In genomic region chr4:141722731-141723672, GRCm38 (mm10) we compare ENCODE assay signal across 8 mouse cellular contexts. TPM values are rescaled to one million over a fixed set of nuclear protein-coding genes. Genes with fewer than 3 reads are reported as not detected.
DNase-seq lines count a peak whose midpoint lies in the region; ATAC-seq and TF ChIP-seq lines count a peak whose summit lies in the region.

TSS of gene Ddi2 (minus strand) at chr4:141723419.

- no peaks in the 10 kb centered on the region for H3K27me3 ChIP-seq in heart, embryonic 11.5 days (ENCODE audit: control insufficient read depth, insufficient read depth, low read length)
- H3K27me3 ChIP-seq in kidney, postnatal 0 days (ENCODE audit: insufficient read depth, low read length): no peaks in the 10 kb centered on the region
- H3K27me3 ChIP-seq in liver, embryonic 11.5 days (replicated peaks; ENCODE audit: control insufficient read depth, insufficient read depth, low read length): no peaks in the 10 kb centered on the region
- no peaks in the 10 kb centered on the region for H3K27me3 ChIP-seq in stomach, embryonic 14.5 days (ENCODE audit: control insufficient read depth, insufficient read depth, low read length)

- DNase-seq in B cell, adult 2 months: peak; percentile 92 to 93
- DNase-seq in brain, adult 2 months (ENCODE audit: low read depth, low spot score): peak; percentile 97
- peak; percentile 94 for DNase-seq in kidney, postnatal 0 days (ENCODE audit: low spot score)
- DNase-seq in liver, embryonic 11.5 days (ENCODE audit: low spot score): peak; percentile 89
- DNase-seq in naive thymus-derived CD4-positive, alpha-beta T cell, adult 2 months (ENCODE audit: low read depth): peak; percentile 92

- peak within 1 kb of the TSS; percentile 85 for H3K4me2 ChIP-seq in heart, embryonic 11.5 days
- H3K4me2 ChIP-seq in kidney, postnatal 0 days (ENCODE audit: low read length): peak within 1 kb of the TSS; percentile 96
- H3K4me2 ChIP-seq in liver, embryonic 11.5 days: peak within 1 kb of the TSS; percentile 91
- peak within 1 kb of the TSS; percentile 76 for H3K4me2 ChIP-seq in stomach, embryonic 14.5 days (replicated peaks; ENCODE audit: low read depth, low read length)

- H3K9ac ChIP-seq in heart, embryonic 11.5 days (ENCODE audit: low read depth, low read length): peak within 1 kb of the TSS; percentile 96
- H3K9ac ChIP-seq in kidney, postnatal 0 days (ENCODE audit: low read depth, low read length): peak within 1 kb of the TSS; percentile 86
- H3K9ac ChIP-seq in liver, embryonic 11.5 days (ENCODE audit: low read depth, low read length): peak within 1 kb of the TSS; percentile 86
- peak within 1 kb of the TSS; percentile 96 for H3K9ac ChIP-seq in stomach, embryonic 14.5 days (replicated peaks; ENCODE audit: low read depth, low read length)

- peak within 1 kb of the TSS; percentile 92 for H3K4me3 ChIP-seq in heart, embryonic 11.5 days (ENCODE audit: low read depth, low read length)
- peak within 1 kb of the TSS; percentile 79 for H3K4me3 ChIP-seq in kidney, postnatal 0 days (replicated peaks; ENCODE audit: low read depth, low read length)
- H3K4me3 ChIP-seq in liver, embryonic 11.5 days (ENCODE audit: low read depth, low read length): peak within 1 kb of the TSS; percentile 100
- H3K4me3 ChIP-seq in stomach, embryonic 14.5 days (ENCODE audit: low read depth, low read length): peak within 1 kb of the TSS; percentile 98

- peak; percentile 88 for ATAC-seq in erythroblast, adult 5-6 weeks (replicated peaks; ENCODE audit: low FRiP score, poor library complexity, severe bottlenecking)
- ATAC-seq in heart, embryonic 11.5 days (replicated peaks; ENCODE audit: insufficient number of reproducible peaks, low FRiP score, low TSS enrichment): peak; percentile 90
- peak; percentile 91 for ATAC-seq in kidney, postnatal 0 days (replicated peaks; ENCODE audit: low FRiP score, low read depth)
- ATAC-seq in liver, embryonic 11.5 days (replicated peaks; ENCODE audit: low FRiP score): peak; percentile 80
- peak; percentile 83 for ATAC-seq in stomach, embryonic 14.5 days (ENCODE audit: insufficient number of reproducible peaks, insufficient read depth, low FRiP score, low read depth)

- H3K36me3 ChIP-seq in heart, embryonic 11.5 days (ENCODE audit: control insufficient read depth, insufficient read depth, low read length): peaks cover 5% of the 10 kb centered on the region; the same call in 1 of the 2 replicates
- H3K36me3 ChIP-seq in kidney, postnatal 0 days (ENCODE audit: insufficient read depth, low read length): no peaks in the 10 kb centered on the region
- H3K36me3 ChIP-seq in liver, embryonic 11.5 days (ENCODE audit: control insufficient read depth, insufficient read depth, low read length): peaks cover 10% of the 10 kb centered on the region
- H3K36me3 ChIP-seq in stomach, embryonic 14.5 days (ENCODE audit: control insufficient read depth, insufficient read depth, low read length): peaks cover 6% of the 10 kb centered on the region

- H3K27ac ChIP-seq in heart, embryonic 11.5 days (ENCODE audit: low read depth, low read length): peak within 1 kb of the TSS; percentile 96
- H3K27ac ChIP-seq in kidney, postnatal 0 days: peak within 1 kb of the TSS; percentile 97
- peak within 1 kb of the TSS; percentile 85 for H3K27ac ChIP-seq in liver, embryonic 11.5 days (ENCODE audit: low read depth, low read length)
- peak within 1 kb of the TSS; percentile 96 for H3K27ac ChIP-seq in stomach, embryonic 14.5 days (ENCODE audit: low read length)

- under 1% methylated on average over 96 of the region's 105 CpGs for WGBS in heart, embryonic 11.5 days (ENCODE audit: insufficient replicate concordance)
- WGBS in kidney, postnatal 0 days: under 1% methylated on average over 99 of the region's 105 CpGs
- under 1% methylated on average over 93 of the region's 105 CpGs for WGBS in liver, embryonic 11.5 days
- under 1% methylated on average over 79 of the region's 105 CpGs for WGBS in stomach, embryonic 14.5 days

- no peak for TF ChIP-seq CTCF in kidney, postnatal 0 days (IDR thresholded peaks at IDR 0.05; ENCODE audit: low read depth)

- H3K4me1 ChIP-seq in heart, embryonic 11.5 days (ENCODE audit: control insufficient read depth, insufficient read depth, low read length): peaks cover 20% of the 10 kb centered on the region
- peaks cover 23% of the 10 kb centered on the region; the same call in 1 of the 2 replicates for H3K4me1 ChIP-seq in kidney, postnatal 0 days (replicated peaks; ENCODE audit: insufficient read depth, low read length)
- H3K4me1 ChIP-seq in liver, embryonic 11.5 days (replicated peaks; ENCODE audit: control insufficient read depth, insufficient read depth, low read length): peaks cover 28% of the 10 kb centered on the region
- H3K4me1 ChIP-seq in stomach, embryonic 14.5 days (ENCODE audit: control insufficient read depth, insufficient read depth, low read length): peaks cover 23% of the 10 kb centered on the region

- H3K9me3 ChIP-seq in heart, embryonic 11.5 days (replicated peaks; ENCODE audit: control insufficient read depth, low read length): peaks cover 3% of the 10 kb centered on the region; the same call in 1 of the 2 replicates
- H3K9me3 ChIP-seq in kidney, postnatal 0 days (replicated peaks; ENCODE audit: low read length): no peaks in the 10 kb centered on the region
- no peaks in the 10 kb centered on the region for H3K9me3 ChIP-seq in liver, embryonic 11.5 days (ENCODE audit: control insufficient read depth, low read length)
- no peaks in the 10 kb centered on the region for H3K9me3 ChIP-seq in stomach, embryonic 14.5 days (ENCODE audit: control insufficient read depth, low read depth, low read length)

RNA-seq across cellular contexts. Expression of gene Ddi2, which starts in this region (rescaled TPM):
- 10.0 and 14.8 TPM in 2 replicates for total RNA-seq in erythroblast, adult 5-6 weeks (2015; ENCODE audit: low replicate concordance)
- 17.7 and 18.5 TPM in 2 replicates for total RNA-seq in erythroblast, adult 5-6 weeks (2017; ENCODE audit: low replicate concordance)
- 13.5 and 13.7 TPM in 2 replicates for polyA plus RNA-seq in heart, embryonic 11.5 days (2014; fragmentation: Nextera tagmentation; extraction: Ambion mirVana)
- polyA plus RNA-seq in kidney, postnatal 0 days (2015; fragmentation: Nextera tagmentation; extraction: Ambion mirVana): 16.4 and 16.8 TPM in 2 replicates
- polyA plus RNA-seq in liver, embryonic 11.5 days (2014; fragmentation: Nextera tagmentation; extraction: Ambion mirVana): 29.3 and 31.4 TPM in 2 replicates
- 18.8 and 19.6 TPM in 2 replicates for polyA plus RNA-seq in stomach, embryonic 14.5 days (2014; fragmentation: Nextera tagmentation; extraction: Ambion mirVana)

Comparison
In these comparisons a context has a peak if more than half of its experiments do, and no peak if none do; other contexts are left out.
1. Peak in every context shown above with its lines: DNase-seq, ATAC-seq, H3K4me3 ChIP-seq and H3K27ac ChIP-seq.